Mouse (Mus musculus) urinary bladder, adult 2 months (tissue): ENCODE measurements around the gene Hnrnpul2. TPM values are rescaled to one million over a fixed set of nuclear protein-coding genes. Genes with fewer than 3 reads are reported as not detected.
A peak's percentile ranks its signal among the peaks of the same experiment; 100 is the strongest.

Experiments used
- DNase-seq: peaks from one replicate; pipeline ENCODE4 v3.0.0; 2022; ENCODE audit warnings: low spot score
- polyA plus RNA-seq: library from polyadenylated mRNA; depleted of rRNA; stranded (reverse); fragments of >200 nt; gene quantifications from 2 replicates; pipeline ENCODE4 v1.2.3, GENCODE M21; 2012; rRNA removed

Hnrnpul2 gene
- polyA plus RNA-seq, result 60.7 and 73.9 TPM in 2 replicates

DNA sequence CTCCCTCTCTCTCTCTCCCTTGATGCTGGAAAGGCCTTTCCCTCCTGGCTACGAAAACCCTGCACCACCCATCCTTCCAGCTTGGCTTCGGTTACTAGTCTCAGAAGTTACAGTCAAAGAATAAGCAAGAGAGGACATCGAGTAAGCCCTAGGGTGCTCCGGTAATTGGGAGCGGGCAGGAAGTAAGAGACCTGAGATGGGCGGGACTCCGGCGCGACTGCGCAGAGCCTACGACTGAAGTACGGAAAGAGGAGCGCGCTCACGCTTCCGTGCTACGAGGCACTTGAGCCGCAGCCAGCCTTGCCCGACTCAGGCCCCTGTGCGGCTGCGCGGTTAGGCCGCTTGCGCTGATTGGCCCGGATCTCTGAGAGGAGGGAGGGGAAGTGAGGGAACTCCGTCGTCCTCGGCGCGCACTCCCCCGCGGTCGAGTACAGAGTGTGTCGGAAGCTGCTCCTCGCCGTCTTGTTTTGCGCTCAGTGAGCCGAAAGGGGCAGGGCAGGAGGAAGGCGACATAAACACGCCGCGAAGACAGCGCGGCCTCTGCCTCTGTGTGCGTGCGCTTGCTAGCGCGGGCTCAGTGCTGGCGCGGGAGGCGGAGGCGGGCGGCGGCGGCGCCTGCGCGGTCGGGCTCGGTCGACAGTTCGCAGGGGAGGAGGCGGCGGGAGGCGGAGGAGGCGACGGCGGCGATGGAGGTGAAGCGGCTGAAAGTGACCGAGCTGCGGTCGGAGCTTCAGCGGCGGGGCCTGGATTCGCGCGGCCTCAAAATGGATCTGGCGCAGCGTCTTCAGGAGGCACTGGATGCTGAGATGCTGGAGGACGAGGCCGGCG is at the start of gene Hnrnpul2:
Gene Hnrnpul2 (plus strand): TSS at position 415 of the 828 bp plus-strand sequence.
- DNase-seq, result peak; percentile 97

DNA sequence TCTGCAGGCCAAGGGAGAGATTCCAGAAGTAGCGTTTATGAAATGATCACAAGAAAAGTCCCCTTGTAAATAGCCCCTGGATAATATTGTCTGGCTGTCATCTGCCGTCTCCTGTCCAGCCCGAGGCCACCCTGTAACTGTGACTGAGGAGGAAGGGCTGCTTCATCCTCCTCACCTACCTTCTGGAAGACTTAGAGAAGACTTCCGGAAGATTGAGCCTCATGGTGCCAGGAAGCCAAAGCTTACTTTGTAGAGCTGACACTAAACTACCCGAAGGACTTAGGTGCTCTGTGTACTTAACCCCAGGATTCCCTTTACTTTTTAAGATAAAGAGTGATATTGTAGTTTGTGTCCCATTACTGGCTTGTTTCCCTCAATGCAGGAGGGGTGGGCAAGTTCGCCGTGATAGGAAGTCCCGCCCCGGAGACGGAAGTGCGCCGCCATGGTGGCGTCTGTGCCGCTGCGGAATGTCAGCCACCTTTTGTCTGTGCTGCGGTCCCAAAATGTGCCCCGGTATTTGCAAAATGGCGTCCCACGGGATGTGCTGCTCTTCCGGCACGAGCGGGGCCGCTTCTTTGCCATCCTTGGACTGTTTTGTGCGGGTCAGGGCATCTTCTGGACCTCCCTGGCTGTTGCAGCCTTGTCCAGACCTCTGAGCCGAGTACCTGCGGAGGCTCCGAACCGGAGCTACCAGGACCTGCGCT is 49.1 kb upstream of the Hnrnpul2 start, which contains the start of gene Tmem223:
Gene Tmem223 (plus strand): TSS at position 430 of the 704 bp plus-strand sequence.
- peak; percentile 65 for DNase-seq

DNA sequence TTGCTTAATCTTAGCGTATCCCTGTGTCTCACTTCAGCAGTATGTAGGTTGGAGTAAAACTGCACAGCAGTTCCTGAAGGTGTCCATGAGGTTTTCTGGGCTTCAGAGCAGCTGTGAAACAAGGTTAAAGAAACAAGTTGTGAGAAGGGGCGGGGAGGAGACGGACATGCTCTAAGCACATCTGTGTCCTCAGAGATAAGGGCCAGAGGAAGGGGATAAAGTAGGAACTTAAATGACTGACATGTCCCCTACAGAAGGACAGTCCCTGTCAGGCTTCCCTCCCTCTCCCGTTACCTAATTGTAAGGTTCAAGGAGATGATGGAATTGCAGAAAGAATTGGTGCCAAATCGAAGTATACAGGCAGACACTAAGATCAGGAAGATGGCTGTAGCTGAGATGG is 46.8 kb upstream of the Hnrnpul2 start:
- DNase-seq, result no peak

DNA sequence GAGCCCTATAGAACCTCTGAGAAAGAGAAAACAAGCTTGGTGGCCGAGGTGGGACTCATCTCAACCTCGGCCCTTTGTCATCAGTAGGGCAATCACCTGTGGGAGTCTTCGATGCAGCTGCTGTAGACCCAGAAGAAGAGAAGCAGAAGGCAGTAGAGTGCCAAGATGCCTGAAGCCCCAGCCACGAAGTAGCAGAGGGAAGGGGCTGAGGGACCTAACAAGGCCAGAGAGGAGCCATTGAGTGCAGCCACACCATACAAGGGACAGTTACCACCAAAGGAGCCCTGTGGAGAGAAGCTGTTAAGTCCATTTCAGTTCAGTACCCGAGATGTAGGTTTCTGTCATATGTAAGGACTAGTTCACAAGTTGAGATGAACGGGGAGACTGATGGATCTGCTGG is 46.4 kb upstream of the Hnrnpul2 start:
- no peak for DNase-seq

DNA sequence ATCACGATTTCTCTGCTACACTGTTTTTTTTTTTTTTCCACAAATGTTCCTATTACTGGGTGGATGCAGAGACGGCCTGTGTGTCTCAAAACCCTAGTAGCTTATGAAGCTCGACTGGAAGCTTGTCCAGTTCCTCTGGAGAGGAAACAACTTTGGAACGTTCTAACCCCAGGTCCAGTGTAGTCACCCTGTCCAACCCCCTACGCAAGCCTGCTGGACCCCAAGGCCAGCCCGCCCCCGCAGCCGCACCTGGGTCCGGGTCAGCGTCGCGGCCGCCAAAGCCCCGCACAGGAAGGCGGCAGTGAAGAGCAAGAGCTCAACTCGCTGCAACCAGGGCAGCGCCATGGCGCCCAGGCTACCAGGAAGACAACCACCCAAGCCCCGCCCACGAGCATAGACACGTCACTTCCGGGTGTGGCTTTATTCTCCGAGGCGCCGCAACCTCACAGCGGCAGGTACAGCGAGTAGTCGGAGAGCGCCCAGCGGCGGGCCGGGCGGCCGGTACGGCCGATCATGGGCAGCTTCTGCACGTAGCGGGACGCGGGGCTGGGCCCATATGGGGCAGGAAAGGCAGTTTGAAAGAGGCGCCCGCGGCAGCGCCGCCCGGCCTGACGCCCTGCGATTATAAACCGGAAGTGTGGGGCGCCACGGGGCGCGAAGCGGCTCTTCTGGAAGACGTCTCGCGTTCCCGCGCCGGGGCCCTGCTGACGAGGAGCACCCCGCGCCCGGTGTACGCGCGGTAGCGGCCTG is 45.5 kb upstream of the Hnrnpul2 start, which contains the start of gene Tmem179b:
Gene Tmem179b (minus strand): TSS at position 382 of the 750 bp plus-strand sequence.
- DNase-seq, result peak; percentile 94

DNA sequence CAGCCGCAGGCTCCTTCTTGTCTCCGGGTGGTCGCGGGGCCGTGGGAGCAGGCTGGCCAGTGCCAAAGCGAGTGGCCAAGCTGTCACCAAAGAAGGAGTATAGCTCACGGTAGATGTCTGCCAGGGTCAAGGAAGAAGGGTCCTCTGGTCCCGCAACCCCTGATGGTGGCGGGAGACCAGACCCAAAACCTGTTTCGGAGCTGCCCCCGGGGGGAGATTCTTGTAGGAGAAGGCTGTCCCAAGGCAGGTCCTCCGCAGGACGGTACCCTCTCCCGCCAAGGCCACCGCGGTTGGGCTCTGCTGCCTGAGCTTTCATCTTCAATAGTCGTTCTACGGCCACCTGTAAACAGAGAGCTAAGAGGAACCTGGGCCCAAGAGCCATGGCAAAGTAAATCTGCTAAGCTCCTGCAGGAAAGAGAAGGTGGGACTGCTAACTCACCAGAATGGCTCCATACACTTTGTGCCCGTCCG is 44.8 kb upstream of the Hnrnpul2 start:
- DNase-seq, result no peak

DNA sequence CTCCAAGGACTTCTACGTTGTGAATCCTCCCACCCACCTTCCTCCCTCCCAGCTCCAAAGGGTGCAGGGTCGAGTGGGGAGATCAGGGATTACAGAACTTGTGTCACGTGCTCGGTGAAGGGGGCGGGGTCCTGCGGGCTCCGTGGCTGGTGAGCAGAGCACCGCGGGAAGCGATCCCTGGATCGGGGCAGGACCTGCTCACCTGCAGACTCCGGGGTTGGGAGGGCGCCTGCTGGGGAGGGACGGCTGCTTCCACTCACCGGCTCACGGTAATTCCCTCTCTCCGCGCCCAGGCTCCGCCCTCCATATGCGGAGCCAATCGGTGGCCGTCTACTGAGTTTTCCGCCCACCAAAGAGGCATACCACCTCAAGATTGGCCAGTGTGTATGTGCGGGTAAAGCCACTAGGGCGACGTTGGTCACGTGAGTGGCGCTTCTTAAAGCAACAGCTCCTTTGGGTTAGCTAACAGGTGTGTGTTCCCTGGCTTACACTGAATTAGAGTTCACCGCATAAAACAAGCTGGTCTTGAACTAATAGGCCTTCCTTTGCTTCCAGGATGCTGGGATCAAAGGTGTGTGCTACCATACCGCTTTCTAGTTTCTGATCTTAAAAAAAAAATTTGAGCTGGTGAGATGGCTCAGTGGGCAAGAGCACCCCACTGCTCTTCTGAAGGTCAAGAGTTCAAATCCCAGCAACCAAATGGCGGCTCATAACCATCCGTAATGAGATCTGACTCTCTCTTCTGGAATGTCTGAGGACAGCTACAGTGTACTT is 33.6 kb upstream of the Hnrnpul2 start, which contains the start of gene Taf6l:
Gene Taf6l (minus strand): TSS at position 410 of the 774 bp plus-strand sequence.
- peak; percentile 79 for DNase-seq

DNA sequence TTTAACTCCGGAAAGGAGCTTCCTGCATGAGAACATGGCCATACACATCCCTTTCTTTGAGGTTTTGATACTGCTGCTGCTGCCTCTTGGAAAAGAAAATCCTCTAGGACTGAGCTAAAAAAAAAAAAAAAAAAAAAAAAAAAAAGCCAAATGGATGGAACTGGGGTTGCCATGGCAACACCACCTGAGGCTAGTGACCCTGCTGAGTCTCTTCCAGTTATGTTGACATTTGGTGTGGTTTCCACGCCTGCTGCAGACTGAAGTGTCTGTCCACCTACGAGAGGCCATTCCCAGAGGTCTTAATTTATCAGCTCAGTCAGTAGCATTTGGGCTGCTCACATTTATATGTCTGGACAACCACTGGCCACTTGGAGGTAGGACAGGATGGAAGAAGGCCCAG is 31.3 kb upstream of the Hnrnpul2 start:
- DNase-seq, result no peak

DNA sequence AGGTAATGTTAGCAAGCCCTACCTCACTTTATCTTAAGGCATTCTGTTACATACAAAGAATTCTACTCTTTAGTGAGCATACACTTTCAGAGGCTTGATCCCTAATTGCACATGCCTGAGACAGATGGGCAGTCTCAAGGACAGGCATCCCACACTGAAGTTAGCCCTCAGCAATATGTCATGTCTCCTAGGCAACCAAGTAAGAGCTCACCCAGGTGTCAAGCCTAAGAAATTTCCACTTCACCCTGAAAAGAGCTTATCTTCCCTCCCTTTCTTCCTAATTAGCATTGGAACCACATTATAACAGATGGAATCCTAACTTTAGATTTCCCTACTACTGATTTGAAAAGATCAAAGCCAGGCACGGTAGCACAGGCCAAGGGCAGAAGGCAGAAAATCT is 30.6 kb upstream of the Hnrnpul2 start:
- DNase-seq, result no peak

DNA sequence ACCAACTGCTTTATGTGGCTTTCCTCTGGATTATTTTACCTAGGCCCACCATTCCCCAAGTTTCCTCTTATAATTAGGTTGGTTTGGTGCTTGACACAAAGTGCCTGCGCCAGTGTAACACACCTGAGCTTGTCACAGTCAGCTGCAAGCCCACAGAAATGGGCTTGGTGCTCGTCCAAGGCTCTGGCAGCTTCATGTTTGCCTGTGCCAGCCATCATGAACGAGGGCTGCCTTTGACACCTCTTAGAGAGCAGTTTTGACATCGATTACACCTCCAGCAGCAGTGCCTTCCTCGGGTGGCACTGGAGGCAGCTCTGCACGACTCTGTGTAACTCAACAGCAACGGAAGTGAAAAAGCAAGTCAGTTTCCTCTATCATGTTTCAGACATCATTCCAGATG is 29.6 kb upstream of the Hnrnpul2 start:
- no peak for DNase-seq

DNA sequence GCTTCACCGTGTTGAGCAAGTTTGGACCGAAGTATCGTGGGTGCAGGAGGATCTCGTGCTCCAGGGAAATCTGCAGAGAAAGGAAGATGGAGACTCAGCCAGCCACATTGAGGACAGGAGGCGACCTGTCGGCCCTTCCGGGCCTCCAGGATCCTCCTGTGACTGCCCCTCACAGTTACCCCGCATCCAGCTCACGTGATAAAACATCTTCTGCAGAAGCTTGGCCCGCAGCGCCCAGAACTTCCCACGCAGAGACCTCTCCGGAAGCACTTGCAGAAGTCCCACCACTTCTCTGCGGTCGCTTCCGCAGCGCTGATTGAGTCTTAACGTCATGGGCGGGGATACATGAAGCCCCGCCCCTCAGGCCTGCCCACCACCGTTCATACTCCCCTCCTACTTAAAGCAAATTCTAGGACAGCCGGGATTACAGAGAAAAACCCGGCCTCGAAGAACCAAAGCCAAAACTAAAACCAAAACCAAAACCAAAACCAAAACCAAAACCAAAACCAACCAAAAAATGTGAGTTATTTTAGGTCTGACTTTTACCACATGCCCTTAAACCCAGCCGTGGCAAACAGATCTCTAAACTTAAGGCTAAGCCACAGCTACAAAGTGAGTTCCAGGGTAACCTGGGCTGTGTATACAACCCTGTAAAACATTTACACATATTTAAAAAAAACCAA is 21.4 kb upstream of the Hnrnpul2 start, which contains the start of gene Polr2g:
Gene Polr2g (minus strand): TSS at position 314 of the 683 bp plus-strand sequence.
- peak; percentile 61 for DNase-seq

DNA sequence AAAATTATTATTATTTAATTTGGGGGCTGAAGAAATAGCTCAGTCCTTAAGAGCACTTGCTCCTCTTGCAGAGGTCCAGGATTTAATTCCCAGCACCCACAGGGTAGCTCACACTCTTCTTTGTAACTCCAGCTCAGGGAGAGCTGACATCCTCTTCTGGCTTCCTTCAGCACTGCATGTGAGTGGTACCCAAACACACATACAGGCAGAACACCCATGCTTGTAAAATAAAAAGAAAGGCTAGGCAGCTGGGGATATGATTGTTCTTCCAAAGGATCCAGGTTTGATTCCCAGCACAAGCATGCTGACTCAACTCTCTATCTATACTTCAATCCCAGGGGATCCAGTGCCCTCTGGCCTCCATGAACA is 20.9 kb upstream of the Hnrnpul2 start:
- DNase-seq, result no peak

DNA sequence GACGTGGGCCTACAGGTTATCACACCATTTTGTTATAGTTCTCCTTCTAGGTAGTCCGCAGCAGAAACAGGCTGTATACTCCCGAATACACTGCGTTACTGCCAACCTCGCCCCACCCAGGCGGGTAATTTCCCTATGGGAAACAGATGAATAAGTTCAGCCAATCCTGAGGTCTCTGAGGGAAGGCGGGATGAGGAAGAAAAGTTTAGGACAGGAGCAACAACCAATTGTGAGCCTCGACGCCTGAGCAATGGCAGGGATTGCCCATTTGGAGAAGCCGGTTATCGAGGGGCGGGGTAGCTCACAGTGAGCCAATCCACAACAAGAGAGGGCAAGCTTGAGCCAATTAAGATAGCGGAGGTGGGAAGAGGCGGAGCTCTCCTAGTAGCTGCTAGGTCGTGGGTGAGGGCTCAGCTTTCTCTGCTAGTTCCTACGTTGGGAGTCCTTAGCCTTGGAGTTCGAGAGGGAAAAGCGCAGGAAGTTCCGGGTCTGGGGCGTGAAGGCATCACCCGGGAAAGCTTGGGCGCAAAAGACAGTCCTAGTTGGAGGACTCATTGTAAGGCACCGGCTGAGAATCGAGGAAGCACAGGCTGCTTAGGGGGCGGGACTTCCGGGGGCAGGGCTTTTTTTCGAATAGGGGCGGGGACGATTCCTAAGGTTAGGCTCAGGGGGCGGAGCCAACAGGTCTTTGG is 17.5 kb upstream of the Hnrnpul2 start, which contains the start of gene Zbtb3:
Gene Zbtb3 (plus strand): TSS at position 426 of the 692 bp plus-strand sequence.
- DNase-seq, result peak; percentile 64

DNA sequence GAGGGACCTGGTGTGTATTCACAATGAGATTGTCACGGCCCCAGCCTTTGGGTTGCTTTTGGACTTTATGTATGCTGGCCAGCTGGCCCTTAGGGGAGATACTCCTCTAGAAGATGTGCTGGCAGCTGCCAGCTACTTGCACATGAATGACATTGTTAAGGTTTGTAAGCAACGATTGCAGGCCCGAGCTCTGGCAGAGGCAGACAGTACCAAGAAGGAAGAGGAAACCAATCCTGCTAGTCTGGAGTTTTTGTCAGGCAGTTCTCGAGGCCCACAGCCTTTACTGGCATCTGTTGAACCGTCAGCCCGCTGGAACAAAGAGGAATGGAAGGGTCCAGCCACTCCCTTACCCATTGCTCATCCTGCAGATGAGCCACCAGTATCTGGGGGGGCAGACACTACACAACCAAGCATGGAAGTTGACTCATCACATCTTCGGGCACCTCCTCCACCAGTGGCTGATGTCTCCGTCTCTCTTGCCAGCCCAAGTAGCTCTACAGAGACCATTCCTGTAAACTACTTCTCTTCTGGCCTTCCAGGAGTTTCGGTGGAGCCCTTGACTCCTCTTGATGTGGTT is 16.5 kb upstream of the Hnrnpul2 start:
- DNase-seq, result no peak

DNA sequence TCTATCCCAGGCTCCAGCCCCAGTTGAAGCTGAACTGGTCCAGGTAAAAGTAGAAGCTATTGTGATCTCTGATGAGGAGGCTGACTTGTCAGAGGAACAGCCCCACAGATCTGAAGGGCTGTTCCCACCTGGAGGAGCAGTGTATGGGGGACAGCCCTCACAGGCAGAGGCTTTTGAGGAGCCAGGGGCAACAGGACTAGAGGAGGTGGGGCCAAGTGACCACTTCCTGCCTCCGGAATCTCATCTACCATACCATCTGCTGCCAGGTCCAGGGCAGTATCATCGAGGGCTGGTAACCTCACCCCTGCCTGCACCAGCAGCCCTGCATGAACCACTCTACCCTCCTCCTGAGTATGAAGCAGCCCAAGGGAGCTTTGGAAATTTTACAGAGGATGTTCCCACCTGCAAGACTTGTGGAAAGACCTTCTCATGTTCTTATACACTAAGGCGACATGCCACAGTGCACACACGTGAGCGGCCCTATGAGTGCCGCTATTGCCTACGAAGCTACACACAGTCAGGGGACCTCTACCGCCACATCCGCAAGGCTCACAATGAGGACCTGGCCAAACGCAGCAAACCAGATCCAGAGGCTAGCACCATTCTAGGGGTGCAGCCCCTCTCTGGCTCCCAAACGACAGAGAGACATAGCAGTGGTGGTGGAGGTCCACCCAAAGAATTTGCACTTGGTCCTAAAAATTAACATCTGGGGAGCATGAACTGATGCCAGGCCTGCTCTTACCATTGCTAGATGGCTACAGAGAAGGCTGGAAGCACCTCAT is 15.7 kb upstream of the Hnrnpul2 start:
- no peak for DNase-seq

DNA sequence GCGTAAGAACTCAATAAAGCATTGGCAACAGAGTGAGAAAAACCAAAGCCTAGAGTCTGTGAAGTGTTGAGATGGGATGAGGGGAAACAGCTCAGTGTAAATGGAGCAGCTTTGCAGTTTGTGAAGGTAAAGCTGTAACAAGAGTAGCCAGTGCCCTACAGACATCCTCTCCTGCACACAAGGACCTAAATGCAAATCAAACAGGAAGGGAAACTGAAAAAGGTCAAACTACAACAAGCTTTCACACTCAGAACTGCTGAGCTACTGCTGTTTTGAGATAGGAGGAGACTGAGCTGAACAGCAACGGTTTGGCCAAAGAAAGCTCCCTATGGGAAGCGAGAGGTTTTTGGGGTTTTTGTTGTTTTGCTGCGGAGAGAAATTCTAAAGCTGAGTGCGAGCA is 13.0 kb upstream of the Hnrnpul2 start:
- DNase-seq, result no peak

DNA sequence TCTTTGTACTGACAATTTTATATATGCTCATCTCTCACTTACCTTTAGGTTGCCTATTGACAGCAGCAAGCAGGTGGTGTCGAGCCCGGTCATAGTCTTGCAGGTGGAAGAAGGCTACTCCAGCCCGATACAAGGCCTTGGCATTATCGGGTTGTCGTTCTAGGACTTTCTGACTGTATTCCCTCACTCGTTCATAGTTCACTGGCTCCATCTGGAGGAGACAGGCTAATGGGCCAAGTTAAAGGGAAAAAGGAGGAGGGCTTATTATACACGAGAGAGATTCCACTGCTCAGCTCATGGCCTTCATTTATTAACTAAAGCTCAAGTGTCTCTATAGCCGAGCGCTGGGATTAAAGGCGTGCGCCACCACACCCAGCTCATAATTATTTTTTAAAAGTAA is 4.0 kb upstream of the Hnrnpul2 start:
- no peak for DNase-seq

DNA sequence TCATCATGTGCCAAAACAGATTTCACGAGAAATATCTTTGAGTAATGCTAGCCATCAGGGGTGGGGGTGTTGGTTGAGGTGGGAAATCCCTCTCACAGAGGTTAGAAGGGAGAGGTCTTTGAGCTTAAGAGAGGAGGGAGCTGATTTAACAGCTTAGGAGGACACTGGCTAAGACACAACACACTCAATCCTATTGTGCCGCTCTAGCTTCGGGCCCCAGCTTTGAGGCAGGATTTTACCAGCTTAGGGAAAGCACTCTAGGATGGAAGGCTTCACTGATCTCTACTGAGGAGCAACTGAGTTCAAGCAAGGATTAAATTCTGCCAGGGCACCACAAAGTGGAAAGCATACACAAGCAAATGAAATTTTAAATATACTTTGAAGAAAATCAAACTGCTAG is 2.8 kb upstream of the Hnrnpul2 start:
- DNase-seq, result no peak
